Mouse (Mus musculus) small intestine, adult 2 months (tissue): ENCODE data around the gene Cd28.

Source experiments
- CTCF ChIP-seq: fragments of 200-500 bp; IDR thresholded peaks from 2 replicates; pipeline ENCODE4 v1.5.1; 2012; ENCODE audit warnings: low read depth, mild to moderate bottlenecking, control low read depth, inconsistent platforms, low read length, moderate library complexity, mixed read lengths; ENCODE audit not compliant: insufficient replicate concordance, insufficient read length; ENCODE audit errors: extremely low read depth
- POLR2A ChIP-seq: fragments of 200-500 bp; IDR thresholded peaks from 2 replicates; pipeline ENCODE4 v1.6.1; 2012; ENCODE audit warnings: low read depth, mild to moderate bottlenecking, control low read depth, inconsistent platforms, low read length, moderate library complexity

DNA sequence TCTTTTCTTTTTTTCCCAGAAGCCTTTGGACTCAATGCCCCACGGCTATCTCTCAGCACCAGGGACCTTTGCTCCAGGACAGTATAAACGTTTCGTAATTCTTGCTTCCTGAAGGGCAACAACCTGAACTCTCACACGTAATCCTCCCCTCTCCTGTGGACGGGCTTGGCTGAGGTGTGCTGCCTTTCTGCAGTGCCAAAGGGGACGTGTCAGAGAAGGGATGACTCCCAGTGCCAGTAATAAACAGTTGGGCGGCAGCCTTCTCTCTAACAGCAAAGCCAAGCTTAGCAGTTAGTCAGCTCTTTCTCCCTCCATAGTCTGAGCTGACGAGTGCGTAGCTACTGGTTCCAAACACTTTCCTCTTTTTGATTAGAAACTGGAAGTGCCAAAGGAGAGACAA, 47.6 kb upstream of the Cd28 start:
- TF ChIP-seq POLR2A (0 out of 2 replicates have a peak, but pooled peaks have one; percentile 27), CTCF (no peak)
